Mouse (Mus musculus): ENCODE data around the gene Syn2. TPM values are rescaled to one million over a fixed set of nuclear protein-coding genes. Genes with fewer than 3 reads are reported as not detected.

Syn2 gene
- total and polyA plus RNA-seq, 2 experiments = 0.07 to 0.18 TPM

DNA sequence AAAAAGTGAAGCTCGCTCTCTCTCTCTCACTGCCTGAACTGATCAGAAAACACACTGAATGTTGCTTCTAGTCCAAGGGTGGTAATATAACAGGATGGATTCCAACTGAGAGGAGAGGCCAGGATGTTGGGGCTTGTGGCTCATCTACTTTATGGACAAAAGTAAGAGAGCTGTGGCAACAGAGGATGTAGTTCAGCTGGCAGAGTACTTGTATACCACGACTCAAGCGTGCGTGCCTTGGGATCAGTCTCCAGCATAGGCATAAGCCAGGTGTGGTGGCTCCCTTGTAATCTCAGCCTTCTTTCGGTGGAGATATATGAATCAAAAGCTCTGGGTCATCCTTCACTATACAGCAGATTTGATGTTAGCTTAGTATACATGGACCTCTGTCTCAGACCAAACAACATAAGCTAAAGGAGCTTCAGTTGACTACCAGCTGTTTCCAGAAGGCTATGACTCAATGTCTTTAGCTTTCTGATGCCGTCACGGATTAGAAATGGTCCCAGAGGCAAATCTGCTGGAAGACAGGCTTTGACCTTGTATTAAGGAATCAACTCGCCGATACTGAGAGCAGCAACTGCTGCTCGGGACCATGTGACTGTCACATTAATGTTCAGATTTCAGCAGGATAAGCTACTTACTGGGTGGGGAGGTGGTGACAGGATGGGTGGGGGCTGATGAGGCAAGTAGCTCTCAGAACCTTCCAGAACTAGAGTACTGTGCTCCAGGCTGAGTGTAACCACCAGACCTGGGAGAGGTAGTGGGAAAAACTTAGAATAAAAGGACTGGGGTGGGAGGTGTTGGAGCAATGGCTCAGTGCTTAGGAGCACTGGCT, 134.1 kb downstream of the Syn2 start:
- Histone ChIP-seq H3K27ac (replicated peaks; ENCODE audit: insufficient read depth, low read depth, low read length) (no peak overlapping the region), H3K36me3 (ENCODE audit: control insufficient read depth, insufficient read depth, low read length) (no peaks in the 10 kb centered on the region), H3K4me3 (ENCODE audit: insufficient read depth, low read depth, low read length) (no peak overlapping the region), H3K4me1 (ENCODE audit: control insufficient read depth, insufficient read depth, low read length) (no peaks in the 10 kb centered on the region), H3K9ac (ENCODE audit: low read depth, low read length) (no peak overlapping the region), H3K27me3 (ENCODE audit: control insufficient read depth, insufficient read depth, low read length) (no peaks in the 10 kb centered on the region), H3K79me2 (ENCODE audit: control insufficient read depth, insufficient read depth, low read length) (no peaks in the 10 kb centered on the region)
- DNase-seq (ENCODE audit: extremely low read depth, low read depth, low spot score) = no peak
- no peak for TF ChIP-seq POLR2A (IDR thresholded peaks at IDR 0.05; ENCODE audit: extremely low read depth, insufficient read depth, low read length)
- no peak for TF ChIP-seq CTCF (IDR thresholded peaks at IDR 0.05; ENCODE audit: low read depth, low read length)
- 96% methylated on average over 10 of the region's 10 CpGs for WGBS

DNA sequence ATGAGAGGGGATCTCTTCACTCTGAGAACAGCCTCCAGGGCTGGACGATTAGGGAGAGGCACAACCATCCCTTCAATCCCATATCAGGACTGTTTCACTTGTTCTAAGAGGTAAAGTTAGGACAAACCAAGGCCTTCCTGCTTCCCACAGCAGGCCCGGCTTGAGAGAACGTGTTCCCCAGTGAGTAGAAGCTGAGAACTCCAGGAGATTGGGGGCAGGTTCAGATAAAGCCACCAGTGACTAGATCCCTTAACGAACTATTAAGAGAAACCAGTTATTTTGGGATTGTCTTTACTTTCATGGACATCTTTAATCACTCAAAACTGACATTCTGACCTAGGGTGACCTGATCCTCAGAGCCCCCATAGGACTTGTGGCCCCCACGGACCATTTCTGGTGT, 134.9 kb downstream of the Syn2 start:
- no peak for DNase-seq (ENCODE audit: extremely low read depth, low read depth, low spot score)
- H3K4me3 ChIP-seq (ENCODE audit: insufficient read depth, low read depth, low read length) = no peak overlapping the region
- H3K4me1 ChIP-seq (ENCODE audit: control insufficient read depth, insufficient read depth, low read length) = no peaks in the 10 kb centered on the region
- H3K36me3 ChIP-seq (ENCODE audit: control insufficient read depth, insufficient read depth, low read length) = no peaks in the 10 kb centered on the region
- no peaks in the 10 kb centered on the region for H3K27me3 ChIP-seq (ENCODE audit: control insufficient read depth, insufficient read depth, low read length)
- H3K27ac ChIP-seq (replicated peaks; ENCODE audit: insufficient read depth, low read depth, low read length) = no peak overlapping the region
- H3K79me2 ChIP-seq (ENCODE audit: control insufficient read depth, insufficient read depth, low read length) = no peaks in the 10 kb centered on the region
- no peak overlapping the region for H3K9ac ChIP-seq (ENCODE audit: low read depth, low read length)
- 76% methylated on average over 5 of the region's 5 CpGs for WGBS
- TF ChIP-seq POLR2A (IDR thresholded peaks at IDR 0.05; ENCODE audit: extremely low read depth, insufficient read depth, low read length) = no peak
- TF ChIP-seq CTCF (IDR thresholded peaks at IDR 0.05; ENCODE audit: low read depth, low read length) = no peak

GRCm38 (mm10) chr6:115270085-115270484, 135.4 kb downstream of the Syn2 start:
- Histone ChIP-seq H3K4me1 (ENCODE audit: control insufficient read depth, insufficient read depth, low read length) (no peaks in the 10 kb centered on the region), H3K27ac (replicated peaks; ENCODE audit: insufficient read depth, low read depth, low read length) (no peak overlapping the region), H3K27me3 (ENCODE audit: control insufficient read depth, insufficient read depth, low read length) (no peaks in the 10 kb centered on the region), H3K79me2 (ENCODE audit: control insufficient read depth, insufficient read depth, low read length) (no peaks in the 10 kb centered on the region), H3K36me3 (ENCODE audit: control insufficient read depth, insufficient read depth, low read length) (no peaks in the 10 kb centered on the region), H3K4me3 (ENCODE audit: insufficient read depth, low read depth, low read length) (no peak overlapping the region), H3K9ac (ENCODE audit: low read depth, low read length) (no peak overlapping the region)
- 79% methylated on average over 2 of the region's 2 CpGs for WGBS
- no peak for DNase-seq (ENCODE audit: extremely low read depth, low read depth, low spot score)
- TF ChIP-seq POLR2A (IDR thresholded peaks at IDR 0.05; ENCODE audit: extremely low read depth, insufficient read depth, low read length) (no peak), CTCF (IDR thresholded peaks at IDR 0.05; ENCODE audit: low read depth, low read length) (no peak)

DNA sequence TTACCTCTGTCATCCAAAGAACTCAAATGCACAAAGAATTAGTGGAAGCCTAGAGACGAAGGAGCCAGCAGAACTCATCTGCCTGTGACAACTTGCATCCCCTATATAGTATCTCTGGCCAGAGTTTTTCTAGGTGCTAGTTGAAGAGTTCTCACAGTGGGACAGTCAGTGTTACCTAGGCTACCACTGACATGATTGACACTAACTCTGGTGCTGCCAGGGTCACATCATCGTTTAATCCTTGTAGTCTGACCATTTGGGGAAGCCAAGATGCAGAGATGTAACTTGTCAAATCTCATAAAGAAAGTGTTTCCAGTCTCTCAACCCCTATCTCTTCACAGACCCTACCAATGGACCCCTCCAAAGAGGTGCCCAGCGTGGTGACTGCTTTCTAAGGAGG, 136.6 kb downstream of the Syn2 start:
- H3K27ac ChIP-seq (replicated peaks; ENCODE audit: insufficient read depth, low read depth, low read length) = no peak overlapping the region
- DNase-seq (ENCODE audit: extremely low read depth, low read depth, low spot score) = no peak
- H3K27me3 ChIP-seq (ENCODE audit: control insufficient read depth, insufficient read depth, low read length) = no peaks in the 10 kb centered on the region
- H3K4me1 ChIP-seq (ENCODE audit: control insufficient read depth, insufficient read depth, low read length) = no peaks in the 10 kb centered on the region
- WGBS = 66% methylated on average over 3 of the region's 3 CpGs
- no peaks in the 10 kb centered on the region for H3K79me2 ChIP-seq (ENCODE audit: control insufficient read depth, insufficient read depth, low read length)
- TF ChIP-seq POLR2A (IDR thresholded peaks at IDR 0.05; ENCODE audit: extremely low read depth, insufficient read depth, low read length) = no peak
- no peak for TF ChIP-seq CTCF (IDR thresholded peaks at IDR 0.05; ENCODE audit: low read depth, low read length)
- H3K4me3 ChIP-seq (ENCODE audit: insufficient read depth, low read depth, low read length) = no peak overlapping the region
- H3K9ac ChIP-seq (ENCODE audit: low read depth, low read length) = no peak overlapping the region
- no peaks in the 10 kb centered on the region for H3K36me3 ChIP-seq (ENCODE audit: control insufficient read depth, insufficient read depth, low read length)

DNA sequence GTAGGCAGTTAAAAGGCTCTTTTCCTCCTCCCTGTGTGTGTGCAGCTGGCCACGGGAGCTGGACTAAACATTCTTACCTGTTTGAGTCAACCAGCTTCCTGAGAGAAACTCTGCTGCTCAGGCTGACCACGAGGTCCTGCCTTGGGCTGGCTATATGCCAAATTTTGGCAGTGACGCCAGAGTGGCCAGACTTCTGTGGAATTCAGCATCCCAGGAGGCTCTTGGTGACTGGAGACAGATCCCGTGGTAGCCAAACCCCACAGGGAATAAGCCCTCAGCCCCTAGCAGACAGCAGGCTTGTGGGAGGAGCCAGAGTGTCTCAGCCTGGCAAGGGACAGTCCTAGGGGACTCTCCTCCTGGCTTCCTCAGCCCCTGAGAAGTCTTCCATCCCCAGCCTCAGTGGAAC, 137.2 kb downstream of the Syn2 start:
- no peak for TF ChIP-seq CTCF (IDR thresholded peaks at IDR 0.05; ENCODE audit: low read depth, low read length)
- no peak for TF ChIP-seq POLR2A (IDR thresholded peaks at IDR 0.05; ENCODE audit: extremely low read depth, insufficient read depth, low read length)
- peak; percentile 6 for DNase-seq (ENCODE audit: extremely low read depth, low read depth, low spot score)
- Histone ChIP-seq H3K27ac (replicated peaks; ENCODE audit: insufficient read depth, low read depth, low read length) (no peak overlapping the region), H3K79me2 (ENCODE audit: control insufficient read depth, insufficient read depth, low read length) (no peaks in the 10 kb centered on the region), H3K27me3 (ENCODE audit: control insufficient read depth, insufficient read depth, low read length) (no peaks in the 10 kb centered on the region), H3K9ac (ENCODE audit: low read depth, low read length) (no peak overlapping the region), H3K36me3 (ENCODE audit: control insufficient read depth, insufficient read depth, low read length) (no peaks in the 10 kb centered on the region), H3K4me1 (ENCODE audit: control insufficient read depth, insufficient read depth, low read length) (no peaks in the 10 kb centered on the region), H3K4me3 (ENCODE audit: insufficient read depth, low read depth, low read length) (no peak overlapping the region)
- 21% methylated on average over 4 of the region's 4 CpGs for WGBS

GRCm38 (mm10) chr6:115273346-115273745, 138.6 kb downstream of the Syn2 start:
- H3K4me1 ChIP-seq (ENCODE audit: control insufficient read depth, insufficient read depth, low read length) = no peaks in the 10 kb centered on the region
- H3K9ac ChIP-seq (ENCODE audit: low read depth, low read length) = no peak overlapping the region
- no peak for DNase-seq (ENCODE audit: extremely low read depth, low read depth, low spot score)
- no peak overlapping the region for H3K27ac ChIP-seq (replicated peaks; ENCODE audit: insufficient read depth, low read depth, low read length)
- H3K79me2 ChIP-seq (ENCODE audit: control insufficient read depth, insufficient read depth, low read length) = no peaks in the 10 kb centered on the region
- H3K4me3 ChIP-seq (ENCODE audit: insufficient read depth, low read depth, low read length) = no peak overlapping the region
- WGBS = 91% methylated on average over 10 of the region's 10 CpGs
- TF ChIP-seq CTCF (IDR thresholded peaks at IDR 0.05; ENCODE audit: low read depth, low read length) (no peak), POLR2A (IDR thresholded peaks at IDR 0.05; ENCODE audit: extremely low read depth, insufficient read depth, low read length) (no peak)
- H3K27me3 ChIP-seq (ENCODE audit: control insufficient read depth, insufficient read depth, low read length) = no peaks in the 10 kb centered on the region
- no peaks in the 10 kb centered on the region for H3K36me3 ChIP-seq (ENCODE audit: control insufficient read depth, insufficient read depth, low read length)
